Mouse (Mus musculus): ENCODE results near the gene Fam69b.

DNA sequence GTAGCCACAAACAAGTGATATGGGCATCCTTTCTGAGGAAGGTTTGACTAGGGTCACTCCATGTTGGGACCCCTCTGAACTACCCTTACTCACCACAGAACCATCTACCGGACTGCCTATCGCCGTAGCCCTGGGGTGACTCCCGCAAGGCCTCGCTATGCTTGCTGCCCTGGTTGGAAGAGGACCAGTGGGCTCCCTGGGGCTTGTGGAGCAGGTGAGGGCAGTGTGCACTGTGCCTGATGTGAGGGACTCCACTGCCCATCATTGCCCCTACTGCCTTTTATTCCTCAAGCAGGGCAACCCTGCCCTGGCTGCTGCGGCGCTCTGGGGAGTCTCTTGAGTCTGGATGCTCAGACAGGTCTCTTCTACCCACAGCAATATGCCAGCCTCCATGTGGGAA is 38.0 kb upstream of the Fam69b start:
- no peak for TF ChIP-seq CTCF (IDR thresholded peaks at IDR 0.05; ENCODE audit: low read depth)
- TF ChIP-seq EP300 (IDR thresholded peaks at IDR 0.05; ENCODE audit: low read depth): no peak
